Mouse (Mus musculus): ENCODE results near the gene Slc34a3. TPM values are rescaled to one million over a fixed set of nuclear protein-coding genes. Genes with fewer than 3 reads are reported as not detected.
"Not testable (repeated sequence)": the region's sequence is repeated elsewhere in the genome, so short reads cannot be mapped to it uniquely, and the experiment has no call there.

The Slc34a3 gene
- polyA plus RNA-seq, 1 experiment: 0.06 TPM

DNA sequence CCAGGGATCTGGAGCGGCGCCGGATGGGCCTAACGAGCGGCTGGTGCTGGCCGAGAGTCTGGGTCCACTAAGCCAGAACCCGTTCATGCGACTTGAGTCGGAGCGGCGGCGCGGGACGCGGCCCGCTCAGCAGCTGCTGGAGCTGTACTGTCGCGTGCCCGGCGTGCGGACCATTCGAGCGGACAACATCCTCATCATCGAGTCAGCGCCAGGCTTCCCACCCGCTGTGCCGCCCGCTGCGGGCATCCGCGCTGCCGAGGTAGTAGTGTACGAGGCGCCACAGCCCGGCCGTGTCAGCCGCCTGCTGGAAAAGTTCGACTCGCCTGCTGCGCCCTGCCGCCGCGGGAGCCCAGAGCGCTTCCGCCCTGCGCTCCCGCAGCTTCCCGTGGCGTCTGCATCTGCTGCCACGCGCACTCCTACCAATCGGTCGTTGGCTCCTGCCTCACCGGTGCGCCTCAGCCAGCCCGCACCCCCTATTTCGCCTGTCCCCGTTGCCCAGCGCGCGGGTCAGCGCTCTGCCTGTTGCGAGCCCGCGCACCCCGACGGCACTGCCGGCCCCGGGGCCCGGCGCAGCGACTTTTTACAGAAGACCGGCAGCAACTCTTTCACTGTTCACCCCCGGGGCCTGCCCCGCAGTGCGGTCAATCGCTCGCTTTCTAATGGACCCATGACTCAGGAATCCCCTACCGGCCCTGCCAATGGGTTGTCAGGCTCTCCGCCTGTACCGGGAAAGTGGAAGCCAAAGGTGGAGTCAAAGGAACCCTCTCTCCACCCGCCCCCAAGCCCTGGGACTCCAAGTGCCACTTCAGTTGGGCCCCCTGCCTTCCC lies 28.8 kb upstream of the Slc34a3 start:
- H3K4me3 ChIP-seq (ENCODE audit: extremely low read depth, insufficient read depth, insufficient read length): peak overlapping the region; percentile 71
- peaks cover 20% of the 10 kb centered on the region for H3K4me1 ChIP-seq (ENCODE audit: control insufficient read depth, insufficient read depth, insufficient read length)
- H3K27me3 ChIP-seq (ENCODE audit: control insufficient read depth, insufficient read depth, low read length): no peaks in the 10 kb centered on the region
- H3K36me3 ChIP-seq (ENCODE audit: control insufficient read depth, insufficient read depth, low read length): no peaks in the 10 kb centered on the region
- WGBS: under 1% methylated on average over 82 of the region's 82 CpGs
- H3K27ac ChIP-seq (ENCODE audit: insufficient read depth, low read length): peak overlapping the region; percentile 65
- no peak for TF ChIP-seq POLR2A (IDR thresholded peaks at IDR 0.05; ENCODE audit: low read depth, low read length)
- no peak for TF ChIP-seq CTCF (IDR thresholded peaks at IDR 0.05; ENCODE audit: extremely low read depth, insufficient read depth, insufficient read length, insufficient replicate concordance)
- DNase-seq (ENCODE audit: low read depth in 1 of 2, low spot score in 2 of 2): peak in 1 of 2 experiments; percentile 33

DNA sequence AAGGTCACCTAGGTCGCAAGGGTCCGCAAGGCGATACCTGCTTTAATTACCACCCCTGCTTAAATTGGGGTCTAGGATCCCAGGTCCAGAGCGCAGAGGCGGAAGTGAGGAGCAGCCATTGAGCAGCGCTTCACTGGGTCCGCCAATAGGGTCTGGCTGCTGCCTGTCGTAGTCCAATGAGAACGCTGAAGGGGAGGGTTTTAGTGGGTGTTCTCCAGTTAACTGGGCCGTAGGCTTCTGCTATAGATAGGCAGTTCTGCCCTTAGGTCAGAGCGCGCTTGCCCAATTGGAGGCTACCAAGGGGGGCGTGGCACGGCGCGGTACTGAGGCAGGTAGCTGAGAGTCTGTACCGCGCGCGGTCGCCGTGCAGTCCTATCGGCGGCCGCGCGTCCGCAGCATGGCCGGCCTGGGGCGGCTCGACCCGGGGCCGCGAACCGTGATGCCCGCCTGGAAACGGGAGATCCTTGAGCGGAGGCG lies 28.2 kb upstream of the Slc34a3 start, which contains the start of gene Tprn:
Tprn (plus strand) TSS at position 328 of the 477 bp plus-strand sequence.
- H3K36me3 ChIP-seq (ENCODE audit: control insufficient read depth, insufficient read depth, low read length): no peaks in the 10 kb centered on the region

DNA sequence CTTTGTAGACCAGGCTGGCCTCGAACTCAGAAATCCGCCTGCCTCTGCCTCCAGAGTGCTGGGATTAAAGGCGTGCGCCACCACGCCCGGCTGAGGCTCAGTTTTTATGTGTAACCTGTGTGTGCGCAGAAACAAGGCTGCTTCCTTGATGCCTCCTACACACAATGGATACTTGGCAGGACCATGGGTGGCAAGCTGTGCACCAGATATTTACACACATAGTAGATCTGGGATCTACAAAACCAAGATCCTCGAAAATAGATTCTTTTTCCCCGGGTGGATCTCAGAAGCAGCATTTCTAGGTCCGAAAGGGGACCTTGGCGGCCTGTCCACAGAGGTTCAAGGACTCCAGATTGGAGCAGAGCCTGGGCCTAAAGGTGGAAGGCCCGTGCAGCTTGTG lies 27.7 kb upstream of the Slc34a3 start:
- WGBS: 54% methylated on average over 12 of the region's 12 CpGs
- TF ChIP-seq CTCF (IDR thresholded peaks at IDR 0.05; ENCODE audit: extremely low read depth, insufficient read depth, insufficient read length, insufficient replicate concordance) (no peak), POLR2A (IDR thresholded peaks at IDR 0.05; ENCODE audit: low read depth, low read length) (no peak)
- H3K4me1 ChIP-seq (ENCODE audit: control insufficient read depth, insufficient read depth, insufficient read length): peaks cover 20% of the 10 kb centered on the region
- H3K27me3 ChIP-seq (ENCODE audit: control insufficient read depth, insufficient read depth, low read length): no peaks in the 10 kb centered on the region
- no peak for DNase-seq (ENCODE audit: low read depth in 1 of 2, low spot score in 2 of 2)
- peak overlapping the region; percentile 39 for H3K4me3 ChIP-seq (ENCODE audit: extremely low read depth, insufficient read depth, insufficient read length)
- H3K27ac ChIP-seq (ENCODE audit: insufficient read depth, low read length): 0 out of 2 replicates have a peak overlapping the region, but pooled peaks have one; percentile 12
- H3K36me3 ChIP-seq (ENCODE audit: control insufficient read depth, insufficient read depth, low read length): no peaks in the 10 kb centered on the region

More for the DNA sequence above, 28.2 kb upstream of the Slc34a3 start, which contains the start of gene Tprn:
- Histone ChIP-seq H3K27ac (ENCODE audit: insufficient read depth, low read length) (peak within 1 kb of the TSS; percentile 65), H3K4me1 (ENCODE audit: control insufficient read depth, insufficient read depth, insufficient read length) (peaks cover 20% of the 10 kb centered on the region), H3K27me3 (ENCODE audit: control insufficient read depth, insufficient read depth, low read length) (no peaks in the 10 kb centered on the region), H3K4me3 (ENCODE audit: extremely low read depth, insufficient read depth, insufficient read length) (peak within 1 kb of the TSS; percentile 71)
- TF ChIP-seq CTCF (IDR thresholded peaks at IDR 0.05; ENCODE audit: extremely low read depth, insufficient read depth, insufficient read length, insufficient replicate concordance) (no peak), POLR2A (IDR thresholded peaks at IDR 0.05; ENCODE audit: low read depth, low read length) (peak; percentile 45; the same call in 1 of the 2 replicates)
- DNase-seq (ENCODE audit: low read depth in 1 of 2, low spot score in 2 of 2): peak; percentile 94 to 97
- under 1% methylated on average over 39 of the region's 39 CpGs for WGBS

DNA sequence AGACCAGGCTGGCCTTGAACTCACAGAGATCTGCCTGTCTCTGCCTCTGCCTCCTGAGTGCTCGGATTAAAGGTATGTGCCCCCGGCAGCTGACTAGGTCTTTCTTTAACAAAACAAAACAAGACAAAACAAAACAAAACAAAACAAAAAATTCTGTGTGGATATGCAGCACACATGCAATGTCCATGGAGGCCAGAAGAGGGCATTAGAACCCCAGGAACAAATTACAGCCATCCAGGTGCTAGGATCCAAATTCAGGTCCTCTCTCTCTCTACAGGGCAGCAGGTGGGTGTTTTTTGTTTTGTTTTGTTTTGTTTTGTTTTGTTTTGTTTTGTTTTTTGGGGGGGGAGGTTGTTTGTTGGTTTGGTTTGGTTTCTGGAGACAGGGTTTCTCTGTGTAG lies 24.7 kb upstream of the Slc34a3 start:
- Histone ChIP-seq H3K4me1 (ENCODE audit: control insufficient read depth, insufficient read depth, insufficient read length) (peaks cover 18% of the 10 kb centered on the region), H3K36me3 (ENCODE audit: control insufficient read depth, insufficient read depth, low read length) (no peaks in the 10 kb centered on the region), H3K27ac (ENCODE audit: insufficient read depth, low read length) (no peak overlapping the region), H3K4me3 (ENCODE audit: extremely low read depth, insufficient read depth, insufficient read length) (no peak overlapping the region), H3K27me3 (ENCODE audit: control insufficient read depth, insufficient read depth, low read length) (no peaks in the 10 kb centered on the region)
- WGBS: 82% methylated on average over 2 of the region's 2 CpGs
- DNase-seq (ENCODE audit: low read depth in 1 of 2, low spot score in 2 of 2): no peak
- TF ChIP-seq POLR2A (IDR thresholded peaks at IDR 0.05; ENCODE audit: low read depth, low read length) (no peak), CTCF (IDR thresholded peaks at IDR 0.05; ENCODE audit: extremely low read depth, insufficient read depth, insufficient read length, insufficient replicate concordance) (peak; percentile 22; the same call in 1 of the 2 replicates)

DNA sequence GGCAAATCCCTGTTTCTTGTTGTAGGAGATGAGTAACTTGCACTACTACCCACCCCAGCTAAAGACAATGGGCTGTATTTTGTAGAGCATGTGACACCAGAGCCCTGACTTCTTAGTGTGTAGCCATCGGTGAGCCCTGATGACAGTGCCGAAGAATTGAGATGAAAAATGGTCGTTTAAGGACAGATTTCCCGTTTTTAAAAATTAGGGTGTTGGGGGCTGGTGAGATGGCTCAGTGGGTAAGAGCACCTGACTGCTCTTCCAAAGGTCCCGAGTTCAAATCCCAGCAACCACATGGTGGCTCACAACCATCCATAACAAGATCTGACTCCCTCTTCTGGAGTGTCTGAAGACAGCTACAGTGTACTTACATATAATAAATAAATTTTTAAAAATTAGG lies 23.1 kb upstream of the Slc34a3 start:
- H3K4me1 ChIP-seq (ENCODE audit: control insufficient read depth, insufficient read depth, insufficient read length): not testable (repeated sequence)
- 82% methylated on average over 5 of the region's 5 CpGs for WGBS

DNA sequence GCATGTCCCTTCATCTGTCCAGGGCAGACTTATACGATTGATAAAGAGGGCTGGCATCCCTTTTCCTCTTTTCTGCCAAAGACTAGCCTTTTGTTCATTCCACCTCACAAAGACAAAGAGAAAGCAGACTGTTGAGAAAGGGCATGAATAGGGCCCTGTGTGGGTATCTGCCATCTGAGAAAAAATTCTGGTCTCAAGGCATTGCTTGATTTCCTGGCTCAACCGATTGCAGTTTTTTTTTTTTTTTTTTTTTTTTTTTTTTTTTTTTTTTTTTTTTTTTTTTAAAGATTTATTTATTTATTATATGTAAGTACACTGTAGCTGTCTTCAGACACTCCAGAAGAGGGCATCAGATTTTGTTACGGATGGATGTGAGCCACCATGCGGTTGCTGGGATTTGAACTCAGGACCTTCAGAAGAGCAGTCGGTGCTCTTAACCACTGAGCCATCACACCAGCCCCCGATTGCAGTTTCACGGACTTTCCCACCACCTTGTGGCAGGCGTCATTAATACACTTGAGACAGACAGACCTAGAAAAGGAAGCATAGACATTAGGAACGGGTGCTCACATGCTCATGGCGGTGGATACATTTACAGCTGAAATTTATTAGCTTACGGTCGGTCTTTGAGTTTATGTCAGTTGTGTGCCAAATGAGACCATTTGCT lies 22.4 kb upstream of the Slc34a3 start:
- not testable (repeated sequence) for H3K36me3 ChIP-seq (ENCODE audit: control insufficient read depth, insufficient read depth, low read length); H3K4me1 ChIP-seq (ENCODE audit: control insufficient read depth, insufficient read depth, insufficient read length); H3K27ac ChIP-seq (ENCODE audit: insufficient read depth, low read length); H3K27me3 ChIP-seq (ENCODE audit: control insufficient read depth, insufficient read depth, low read length)
- DNase-seq (ENCODE audit: low read depth in 1 of 2, low spot score in 2 of 2): peak; percentile 55 to 67
- WGBS: 27% methylated on average over 12 of the region's 12 CpGs
- TF ChIP-seq CTCF (IDR thresholded peaks at IDR 0.05; ENCODE audit: extremely low read depth, insufficient read depth, insufficient read length, insufficient replicate concordance): peak; percentile 2; the same call in 1 of the 2 replicates
- 0 out of 2 replicates have a peak overlapping the region, but pooled peaks have one; percentile 98 for H3K4me3 ChIP-seq (ENCODE audit: extremely low read depth, insufficient read depth, insufficient read length)

More for the DNA sequence above, 23.1 kb upstream of the Slc34a3 start:
- not testable (repeated sequence) for DNase-seq (ENCODE audit: low read depth in 1 of 2, low spot score in 2 of 2); H3K4me3 ChIP-seq (ENCODE audit: extremely low read depth, insufficient read depth, insufficient read length); H3K27ac ChIP-seq (ENCODE audit: insufficient read depth, low read length); H3K36me3 ChIP-seq (ENCODE audit: control insufficient read depth, insufficient read depth, low read length); H3K27me3 ChIP-seq (ENCODE audit: control insufficient read depth, insufficient read depth, low read length)
